Mouse (Mus musculus): ENCODE results near the gene 1700001K19Rik.

- TF ChIP-seq CTCF (IDR thresholded peaks at IDR 0.05; ENCODE audit: low read depth) = peak; percentile 37
- no peak for TF ChIP-seq EP300 (IDR thresholded peaks at IDR 0.05; ENCODE audit: low read depth)
Observed at GRCm38 (mm10) chr12:110706337-110707231, 24.2 kb upstream of the 1700001K19Rik start.

All from liver, postnatal 0 days (tissue).